In the genomic region with DNA sequence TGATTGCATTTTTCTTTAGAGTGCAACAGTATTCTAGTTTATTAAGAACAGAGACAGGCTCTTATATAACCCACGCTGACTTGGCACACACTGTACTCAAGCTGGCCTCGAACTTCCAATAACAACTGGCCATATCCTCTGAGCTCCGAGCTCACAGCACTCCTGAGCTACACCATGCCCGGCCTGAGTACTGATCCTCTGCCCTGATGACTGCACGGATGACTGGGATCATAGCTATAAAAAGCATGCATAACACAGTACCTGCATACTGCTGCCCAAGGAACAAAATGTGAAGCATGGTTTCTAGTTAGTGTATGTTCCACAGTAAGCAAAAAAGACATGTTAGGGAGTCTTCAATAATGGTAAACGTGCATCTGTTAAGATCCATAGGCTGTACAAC, we compare ENCODE assay signal across 27 mouse cellular contexts. TPM values are rescaled to one million over a fixed set of nuclear protein-coding genes. Genes with fewer than 3 reads are reported as not detected.
DNase-seq lines count a peak whose midpoint lies in the region; ATAC-seq and TF ChIP-seq lines count a peak whose summit lies in the region.
"Had no signal": no experiment of that assay in that cellular context is flagged by ENCODE, and none has a peak within 500 bp of the region (broad histone marks: within the 10 kb centered on the region; RNA-seq: fewer than 3 reads in every experiment).

No protein-coding gene starts in this region.

- H3K27ac ChIP-seq in gastrocnemius, adult 2 months, result peak overlapping the region; percentile 75
- H3K27ac ChIP-seq in heart, adult 2 months, result peak overlapping the region; percentile 9
- no peak overlapping the region for H3K27ac ChIP-seq in heart, embryonic 11.5 days (ENCODE audit: low read depth, low read length)
- H3K27ac ChIP-seq in kidney, embryonic 16.5 days (ENCODE audit: low read length), result no peak overlapping the region
- H3K27ac ChIP-seq: forebrain, embryonic 10.5 days; forebrain, embryonic 13.5 days; heart, embryonic 13.5 days; hindbrain, embryonic 10.5 days; hindbrain, embryonic 13.5 days; intestine, embryonic 15.5 days had no signal

- intact Hi-C loops in gastrocnemius, adult 2 months (cut with DNase I), result no loop called here
- intact Hi-C loops in gastrocnemius, postnatal 14 days (cut with DNase I; ENCODE audit: low total_unique reads), result no loop called here
- intact Hi-C loops in heart, adult 2 months (cut with DNase I), result no loop called here

- H3K9me3 ChIP-seq in heart, embryonic 11.5 days (replicated peaks; ENCODE audit: control insufficient read depth, low read length), result no peaks in the 10 kb centered on the region
- H3K9me3 ChIP-seq in kidney, embryonic 16.5 days (ENCODE audit: low read length), result no peaks in the 10 kb centered on the region
- H3K9me3 ChIP-seq: forebrain, embryonic 10.5 days; forebrain, embryonic 13.5 days; G1E; heart, embryonic 13.5 days; hindbrain, embryonic 10.5 days; hindbrain, embryonic 13.5 days; intestine, embryonic 15.5 days had no signal

- DNase-seq in gastrocnemius, adult 2 months, result peak; percentile 40
- no peak for DNase-seq in gastrocnemius, postnatal 14 days
- no peak for DNase-seq in heart, adult 2 months
- DNase-seq in kidney, postnatal 25 days, result no peak
- DNase-seq: adrenal gland, postnatal 10 days; adrenal gland, postnatal 36 days; B cell, adult 2 months; cerebellum, adult 18-20 months; cerebellum, adult 9-10 months; cerebellum, postnatal 14 days; gastrocnemius, postnatal 10 days; heart, postnatal 36 days; kidney, adult 11 months; kidney, adult 8-10 months had no signal

- TF ChIP-seq CTCF in gastrocnemius, adult 2 months (IDR thresholded peaks at IDR 0.05), result no peak
- TF ChIP-seq CTCF in heart, adult 2 months (IDR thresholded peaks at IDR 0.05), result no peak

- H3K4me2 ChIP-seq in heart, embryonic 11.5 days, result no peak overlapping the region
- no peak overlapping the region for H3K4me2 ChIP-seq in kidney, embryonic 16.5 days (replicated peaks; ENCODE audit: low read depth, low read length)
- H3K4me2 ChIP-seq: forebrain, embryonic 13.5 days; heart, embryonic 13.5 days; hindbrain, embryonic 13.5 days; intestine, embryonic 15.5 days had no signal

- no peak for TF ChIP-seq POLR2A in heart, adult 2 months (IDR thresholded peaks at IDR 0.05; ENCODE audit: insufficient read depth, low read depth, low read length)

- H3K27me3 ChIP-seq in heart, adult 2 months (ENCODE audit: control insufficient read depth, insufficient read depth, low read length), result no peaks in the 10 kb centered on the region
- H3K27me3 ChIP-seq in heart, embryonic 11.5 days (ENCODE audit: control insufficient read depth, insufficient read depth, low read length), result no peaks in the 10 kb centered on the region
- H3K27me3 ChIP-seq in kidney, embryonic 16.5 days (ENCODE audit: insufficient read depth, low read length), result no peaks in the 10 kb centered on the region
- H3K27me3 ChIP-seq: CH12.LX; forebrain, embryonic 13.5 days; heart, embryonic 13.5 days; hindbrain, embryonic 13.5 days; intestine, embryonic 15.5 days; Patski had no signal

- no peak overlapping the region for H3K4me3 ChIP-seq in gastrocnemius, adult 2 months
- H3K4me3 ChIP-seq in heart, adult 2 months, result no peak overlapping the region
- H3K4me3 ChIP-seq in heart, embryonic 11.5 days (ENCODE audit: low read depth, low read length), result no peak overlapping the region
- no peak overlapping the region for H3K4me3 ChIP-seq in kidney, embryonic 16.5 days (ENCODE audit: low read length)
- H3K4me3 ChIP-seq: forebrain, embryonic 10.5 days; forebrain, embryonic 13.5 days; heart, embryonic 13.5 days; hindbrain, embryonic 10.5 days; hindbrain, embryonic 13.5 days; intestine, embryonic 15.5 days had no signal

- peaks cover 10% of the 10 kb centered on the region for H3K4me1 ChIP-seq in heart, adult 2 months (ENCODE audit: control insufficient read depth, insufficient read depth, low read length)
- peaks cover 9% of the 10 kb centered on the region for H3K4me1 ChIP-seq in heart, embryonic 11.5 days (ENCODE audit: control insufficient read depth, insufficient read depth, low read length)
- peaks cover 15% of the 10 kb centered on the region; the same call in 1 of the 2 replicates for H3K4me1 ChIP-seq in kidney, embryonic 16.5 days (ENCODE audit: insufficient read depth, low read length)

- no peak for TF ChIP-seq EP300 in heart, adult 2 months (IDR thresholded peaks at IDR 0.05; ENCODE audit: insufficient read depth, low read depth, low read length)

- no peak for ATAC-seq in heart, embryonic 11.5 days (replicated peaks; ENCODE audit: insufficient number of reproducible peaks, low FRiP score, low TSS enrichment)
- ATAC-seq in kidney, embryonic 16.5 days (ENCODE audit: low FRiP score, low TSS enrichment), result 0 out of 2 replicates have a peak, but pooled peaks have one; percentile 19
- ATAC-seq: forebrain, embryonic 13.5 days; forebrain, embryonic 16.5 days; hindbrain, embryonic 16.5 days; intestine, embryonic 15.5 days; Patski had no signal

- peaks cover 13% of the 10 kb centered on the region for H3K36me3 ChIP-seq in heart, adult 2 months (ENCODE audit: control insufficient read depth, insufficient read depth, low read length)
- H3K36me3 ChIP-seq in heart, embryonic 11.5 days (ENCODE audit: control insufficient read depth, insufficient read depth, low read length), result no peaks in the 10 kb centered on the region
- 0 out of 2 replicates have a peak, but pooled peaks cover 3% of the 10 kb centered on the region for H3K36me3 ChIP-seq in kidney, embryonic 16.5 days (ENCODE audit: insufficient read depth, low read length)
- H3K36me3 ChIP-seq: hindbrain, embryonic 13.5 days; intestine, embryonic 15.5 days had no signal

- 52% methylated on average over 6 of the region's 6 CpGs for WGBS in heart, adult 2 months
- 78% methylated on average over 6 of the region's 6 CpGs for WGBS in heart, embryonic 11.5 days (ENCODE audit: insufficient replicate concordance)
- WGBS in kidney, embryonic 16.5 days, result 73% methylated on average over 6 of the region's 6 CpGs

- H3K79me2 ChIP-seq in heart, adult 2 months (replicated peaks; ENCODE audit: control insufficient read depth, insufficient read depth, low read length), result peaks cover 4% of the 10 kb centered on the region

- H3K9ac ChIP-seq in heart, adult 2 months (ENCODE audit: low read depth, low read length), result no peak overlapping the region
- H3K9ac ChIP-seq in heart, embryonic 11.5 days (ENCODE audit: low read depth, low read length), result no peak overlapping the region
- H3K9ac ChIP-seq in kidney, embryonic 16.5 days (replicated peaks; ENCODE audit: low read length), result no peak overlapping the region
- H3K9ac ChIP-seq: forebrain, embryonic 13.5 days; heart, embryonic 13.5 days; hindbrain, embryonic 13.5 days; intestine, embryonic 15.5 days had no signal

RNA-seq across cellular contexts. Expression of a gene that starts 12.8 kb away (rescaled TPM):
- total RNA-seq in gastrocnemius, adult 2 months (2021), result 10 to 100 TPM; 21.3 to 24.0 TPM
- 10 to 100 TPM; 20.7 to 22.6 TPM for total RNA-seq in gastrocnemius, postnatal 14 days (2021)
- 10 to 100 TPM; 20.5 to 27.6 TPM for total RNA-seq in heart, adult 2 months (2021)
- polyA plus RNA-seq in heart, adult 2 months (2012; rRNA removed), result 19.0 and 32.2 TPM in 2 replicates
- polyA plus RNA-seq in heart, embryonic 11.5 days (2014; fragmentation: Nextera tagmentation; extraction: Ambion mirVana), result 14.9 and 19.7 TPM in 2 replicates
- polyA plus RNA-seq in kidney, embryonic 16.5 days (2015; fragmentation: Nextera tagmentation; extraction: Ambion mirVana), result 28.1 and 30.0 TPM in 2 replicates

Comparison
In these comparisons a context has a peak if more than half of its experiments do, and no peak if none do; other contexts are left out.
1. H3K27ac ChIP-seq: peak in gastrocnemius, adult 2 months (single experiment) and heart, adult 2 months (single experiment); none in heart, embryonic 11.5 days (single experiment) and kidney, embryonic 16.5 days (single experiment).